Mouse (Mus musculus): ENCODE data around the gene Mmp7. TPM values are rescaled to one million over a fixed set of nuclear protein-coding genes. Genes with fewer than 3 reads are reported as not detected.

The Mmp7 gene
- total RNA-seq, 4 experiments from 2014 or later = not detected

GRCm38 (mm10) chr9:7744156-7744555 lies 52.3 kb downstream of the Mmp7 start:
- DNase-seq (ENCODE audit: low spot score) = no peak

- DNase-seq (ENCODE audit: low spot score) = no peak
These were observed 57.0 kb downstream of the Mmp7 start for GRCm38 (mm10) chr9:7748881-7749280.

Other genes with a start within 250 kb of the Mmp7 start
- under 1 TPM; 0.24 to 0.37 (median 0.32) TPM for gene Mmp3, start 246.3 kb upstream of the Mmp7 start, total RNA-seq (2022)
- gene Mmp10, start 189.7 kb upstream of the Mmp7 start, total RNA-seq (2022) = not detected
- gene Mmp8, start 133.6 kb upstream of the Mmp7 start, total RNA-seq (2022) = under 1 TPM in 1 of 4 experiments, not detected in 3; 0.29 TPM
- gene Mmp27, start 120.7 kb upstream of the Mmp7 start, total RNA-seq (2022) = under 1 TPM in 3 of 4 experiments, not detected in 1; 0.17 to 0.31 (median 0.22) TPM
- gene Mmp20, start 63.9 kb upstream of the Mmp7 start, total RNA-seq (2022) = not detected
- gene Tmem123, start 72.0 kb downstream of the Mmp7 start, total RNA-seq (2022) = 10 to 100 TPM; 37.9 to 41.2 (median 38.4) TPM
- gene Birc2, start 145.0 kb downstream of the Mmp7 start, total RNA-seq (2022) = 10 to 100 TPM; 22.5 to 26.4 (median 25.4) TPM
- gene Birc3, start 181.1 kb downstream of the Mmp7 start, total RNA-seq (2022) = 10 to 100 TPM in 3 of 4 experiments, 1 to 10 TPM in 1; 8.0 to 11.3 (median 10.9) TPM

Measured in heart, adult 8-10 months (tissue).